Mouse (Mus musculus) granulocyte monocyte progenitor cell, adult 5-6 weeks (primary cell): ENCODE data around the gene Gpc3. TPM values are rescaled to one million over a fixed set of nuclear protein-coding genes. Genes with fewer than 3 reads are reported as not detected.

Experiments
- ATAC-seq: replicated peaks from 2 replicates; pipeline ENCODE4 v1.8.0; 2016; ENCODE audit warnings: mild to moderate bottlenecking, moderate TSS enrichment, inconsistent platforms; ENCODE audit not compliant: poor library complexity, severe bottlenecking
- total RNA-seq, 2 experiments: library from RNA; stranded (forward) in 1 of 2; stranded (reverse) in 1 of 2; fragments of 200-712, 200-1000 nt in 1 of 2; fragments of >200 nt in 1 of 2; fragmentation: Nextera tagmentation in 1 of 2; gene quantifications; 2 replicates each; pipeline ENCODE4 v1.2.3; 2014 to 2017

Gene Gpc3
- total RNA-seq (2014; fragmentation: Nextera tagmentation) (2.2 and 6.1 TPM in 2 replicates), total RNA-seq (2017) (3.6 and 4.3 TPM in 2 replicates)

DNA sequence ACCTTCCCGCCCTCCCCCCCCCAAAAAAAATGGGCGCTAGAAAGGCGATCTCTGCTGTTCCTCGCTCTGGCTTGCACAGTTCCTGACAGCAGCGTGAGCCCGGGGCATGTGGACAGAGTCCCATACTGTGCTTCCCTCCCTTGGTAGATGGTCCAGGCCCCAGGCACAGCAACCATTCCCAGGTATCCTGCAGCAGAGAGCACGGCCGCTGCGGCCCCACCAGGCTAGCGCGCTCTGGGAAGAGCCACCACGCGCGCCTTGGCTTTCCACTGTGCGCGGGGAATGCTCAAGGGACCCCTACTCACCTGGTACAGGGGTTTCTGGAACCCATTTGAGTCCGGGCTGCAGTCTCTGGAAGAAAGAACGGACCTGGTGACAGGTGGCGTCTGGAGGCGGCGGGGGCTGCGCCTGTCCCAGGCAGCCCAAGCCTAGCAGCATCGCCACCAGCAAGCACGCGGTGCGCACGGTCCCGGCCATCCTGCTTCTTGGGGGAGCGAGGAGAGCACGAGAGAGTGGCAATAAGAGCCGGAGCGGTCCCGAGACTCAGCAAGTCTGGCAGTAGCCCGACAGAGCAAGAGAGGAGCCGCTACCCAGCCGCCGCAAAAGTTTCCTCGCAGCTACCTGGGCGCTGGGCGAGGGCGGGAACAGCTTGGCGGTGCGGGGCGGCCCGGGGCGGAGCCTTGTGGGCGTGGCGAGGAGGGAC, at the start of gene Gpc3:
Gene Gpc3, minus strand, starts transcription at position 623 of the 703 bp plus-strand sequence.
- ATAC-seq, result peak; percentile 38

DNA sequence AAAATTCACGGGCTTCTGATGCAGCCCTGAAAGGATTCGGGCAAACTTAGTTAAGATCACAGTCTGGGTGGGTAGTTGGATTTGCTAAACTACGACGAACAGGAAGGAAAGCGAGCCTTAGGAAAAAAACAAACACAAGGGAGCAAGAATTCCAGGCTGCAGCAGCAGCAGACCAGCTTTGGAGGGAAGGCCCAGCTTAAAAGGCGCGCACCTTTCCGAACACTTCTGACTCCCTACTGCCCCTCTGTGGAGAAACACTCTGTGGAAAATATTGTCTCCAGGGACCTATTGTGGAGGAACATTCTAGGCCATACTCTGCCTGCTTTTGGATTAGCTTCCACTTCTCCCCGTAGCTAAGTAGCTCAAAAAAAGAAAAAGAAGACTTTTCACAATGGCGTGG, 38.2 kb upstream of the Gpc3 start:
- peak; percentile 77 for ATAC-seq

DNA sequence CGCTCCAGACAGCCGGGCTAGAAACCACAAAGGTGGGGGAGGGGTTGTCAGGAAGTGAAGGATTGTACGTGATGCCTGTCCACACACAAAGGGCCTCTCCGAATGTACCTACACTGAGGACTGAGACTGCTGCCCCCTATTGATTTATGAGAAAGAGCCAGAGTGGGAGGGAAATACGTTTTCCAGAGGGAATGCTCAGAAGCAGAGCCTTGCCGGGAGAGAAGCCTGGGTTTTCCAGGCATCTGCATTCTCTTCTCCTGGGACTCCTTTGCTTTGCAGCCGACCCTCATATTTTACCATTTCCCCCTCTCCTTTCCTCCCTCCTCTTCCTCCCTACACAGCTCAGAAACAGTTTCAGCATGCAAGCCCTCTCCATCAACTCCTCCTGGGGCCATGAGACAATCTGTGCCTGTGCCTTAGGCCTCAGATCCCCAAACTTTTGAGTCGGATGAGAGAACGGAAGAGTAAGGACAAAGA, 37.8 kb upstream of the Gpc3 start:
- ATAC-seq, result peak; percentile 85

DNA sequence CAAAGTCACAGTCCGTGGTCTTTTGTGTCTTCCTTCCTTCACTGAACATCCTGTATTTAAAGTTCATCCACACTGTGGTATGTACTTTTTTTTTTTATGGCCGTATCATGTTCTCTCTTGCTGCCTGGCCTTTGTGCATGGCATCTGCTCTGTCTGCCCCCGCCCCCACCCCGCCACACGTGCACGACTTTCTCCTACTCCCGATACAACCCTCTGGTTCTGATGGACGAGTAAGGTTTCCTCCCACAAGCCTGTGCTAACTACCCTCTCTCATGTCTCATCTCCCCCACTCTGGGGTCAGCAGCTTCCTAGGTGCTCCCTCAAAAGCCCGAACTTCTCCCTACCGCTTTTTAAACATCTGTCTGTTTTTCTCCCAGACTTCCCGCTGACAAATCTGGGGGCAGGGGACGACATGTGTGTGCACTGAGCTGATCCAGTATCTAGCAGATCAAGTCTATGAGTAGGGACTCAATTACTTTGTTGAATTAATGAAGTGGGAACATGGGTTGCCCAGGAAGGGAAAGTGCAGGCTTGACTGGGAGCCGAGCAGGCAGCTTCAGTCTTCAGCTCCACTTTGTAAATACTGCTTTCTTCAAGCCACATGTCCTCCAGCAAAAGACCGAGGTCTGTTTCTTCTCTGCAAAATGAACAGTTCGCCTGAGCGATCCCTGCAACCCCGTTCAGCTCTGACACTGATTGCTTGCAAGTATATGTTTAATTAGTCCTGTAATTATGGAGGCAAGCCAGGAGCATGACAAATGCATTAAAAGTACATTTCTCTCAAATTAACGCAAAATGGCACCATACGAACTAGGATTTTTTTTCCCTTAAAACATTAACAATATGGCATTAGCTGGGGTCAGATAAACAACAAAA, 35.4 kb upstream of the Gpc3 start:
- no peak for ATAC-seq

DNA sequence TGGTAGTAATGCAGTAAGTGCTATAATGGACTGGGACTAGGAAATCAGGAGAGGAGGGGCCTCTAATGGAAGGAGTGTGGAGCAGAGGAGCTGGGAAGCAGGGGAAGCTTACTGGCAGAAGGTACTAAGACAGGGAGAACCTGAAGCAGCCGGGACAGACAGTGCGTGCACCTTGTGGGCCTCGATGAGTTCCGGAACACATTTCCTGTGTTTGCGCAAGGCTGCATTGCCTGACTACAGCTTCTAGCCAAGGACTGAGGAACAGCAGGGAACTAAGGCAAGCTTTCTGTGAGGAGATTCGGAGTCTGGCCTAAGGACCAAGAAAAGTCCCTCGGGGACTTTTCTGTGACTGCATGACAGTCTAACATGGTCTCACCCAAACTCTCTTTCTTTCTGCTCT, 30.6 kb upstream of the Gpc3 start:
- peak; percentile 97 for ATAC-seq

DNA sequence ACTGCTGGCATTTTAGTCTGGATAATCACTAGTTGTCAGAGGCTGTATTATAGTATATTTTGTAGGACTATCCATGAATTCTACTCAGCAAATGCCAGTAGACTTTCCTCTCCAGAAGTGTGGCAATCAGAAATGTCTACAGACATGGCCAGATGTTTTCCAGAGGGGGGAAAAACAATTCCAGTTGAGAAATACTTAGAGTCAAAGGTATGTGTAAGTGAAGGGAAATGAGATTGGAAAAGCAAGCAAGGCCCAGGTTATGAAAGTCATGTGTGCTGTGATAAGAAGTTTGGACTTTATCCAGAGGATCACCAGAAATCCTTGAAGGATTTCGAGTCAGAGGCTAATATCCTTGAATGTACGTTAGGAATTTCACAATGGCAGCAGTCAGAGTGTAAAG, 29.6 kb upstream of the Gpc3 start:
- ATAC-seq, result no peak

DNA sequence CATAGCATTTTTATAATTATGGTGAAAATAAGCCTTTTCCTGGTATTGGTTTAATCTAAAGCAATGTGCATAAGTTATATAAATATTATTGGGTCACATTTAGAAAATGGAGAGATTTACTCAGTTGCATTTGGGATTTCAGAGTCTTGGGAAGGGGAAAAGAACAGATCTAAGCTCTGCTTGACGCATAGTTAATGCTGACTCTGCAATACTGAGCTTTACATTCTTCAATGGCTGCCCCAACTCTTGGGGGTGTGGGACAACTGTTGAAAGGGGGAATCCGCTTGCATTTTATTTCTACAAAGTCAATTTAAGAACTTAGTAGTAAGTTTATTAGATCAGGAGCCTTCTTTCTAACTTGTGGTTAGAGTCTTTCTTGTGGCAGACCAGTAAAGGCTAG, 28.4 kb upstream of the Gpc3 start:
- ATAC-seq, result no peak

DNA sequence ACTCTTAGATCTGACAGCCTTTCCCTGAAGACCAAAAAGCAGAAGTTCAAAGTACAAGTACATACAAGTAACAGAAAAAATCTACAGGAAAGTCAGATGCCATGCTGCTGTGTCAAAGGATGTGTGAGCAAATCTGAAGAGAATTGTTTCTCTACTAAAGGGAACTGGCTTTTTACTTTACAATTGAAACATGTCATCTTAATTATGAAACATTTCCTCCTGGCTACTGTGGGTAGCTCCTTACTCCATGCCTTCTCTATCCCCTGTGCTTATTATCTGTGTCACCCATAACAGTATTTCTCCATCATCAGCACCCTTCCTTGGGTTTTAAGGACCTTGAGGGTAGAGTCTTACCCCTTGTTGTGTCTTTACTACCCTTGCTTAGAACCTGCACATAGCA, 23.7 kb upstream of the Gpc3 start:
- ATAC-seq, result peak; percentile 85

DNA sequence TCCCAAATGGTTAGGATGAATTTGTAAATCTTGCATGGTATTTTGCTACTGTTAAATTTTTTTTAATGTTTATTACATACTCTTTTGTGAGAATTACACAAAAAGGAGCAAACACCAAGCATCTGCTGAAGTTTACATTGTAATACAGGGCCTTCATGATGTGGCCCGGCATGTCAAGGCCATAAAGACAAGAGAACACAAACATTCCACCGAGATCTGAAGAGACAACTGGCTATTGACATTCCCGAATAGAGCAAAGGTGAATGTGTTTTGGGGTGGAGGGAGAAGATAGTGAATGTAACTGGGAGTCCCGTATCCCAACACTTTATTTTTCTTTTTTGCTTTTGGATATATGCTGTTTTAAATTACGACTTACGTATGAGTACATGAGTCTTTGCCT, 20.2 kb upstream of the Gpc3 start:
- ATAC-seq, result no peak

DNA sequence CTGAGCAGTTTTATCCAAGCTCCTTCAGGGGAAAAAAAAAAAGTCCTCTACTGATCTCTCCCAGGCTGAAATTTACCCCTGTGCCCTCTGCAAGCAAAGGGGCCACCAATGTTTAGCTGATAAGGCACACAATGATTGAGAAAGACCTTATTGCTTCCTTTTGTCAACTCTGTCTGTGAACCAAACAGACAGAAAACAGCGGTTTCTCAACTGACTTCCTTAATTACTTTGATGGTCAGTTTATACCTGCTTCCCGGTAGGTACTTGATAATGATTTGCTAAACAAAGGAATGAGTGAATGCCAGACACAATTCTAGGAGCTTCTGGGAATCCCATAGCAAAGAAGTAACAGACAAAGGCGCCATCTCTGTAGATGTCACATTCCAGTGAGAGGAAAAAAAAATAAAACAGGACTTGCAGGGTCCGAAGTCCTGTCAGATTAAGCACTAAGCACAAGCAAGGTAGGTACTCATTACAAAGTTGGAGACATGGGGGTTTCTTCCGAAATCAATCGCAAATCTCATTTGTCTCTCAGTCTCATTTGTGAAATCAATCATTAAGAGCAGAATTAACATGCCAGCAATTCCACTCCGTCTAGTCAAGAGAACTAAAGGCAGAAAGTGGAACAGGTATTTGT, 19.1 kb upstream of the Gpc3 start:
- peak; percentile 69 for ATAC-seq

DNA sequence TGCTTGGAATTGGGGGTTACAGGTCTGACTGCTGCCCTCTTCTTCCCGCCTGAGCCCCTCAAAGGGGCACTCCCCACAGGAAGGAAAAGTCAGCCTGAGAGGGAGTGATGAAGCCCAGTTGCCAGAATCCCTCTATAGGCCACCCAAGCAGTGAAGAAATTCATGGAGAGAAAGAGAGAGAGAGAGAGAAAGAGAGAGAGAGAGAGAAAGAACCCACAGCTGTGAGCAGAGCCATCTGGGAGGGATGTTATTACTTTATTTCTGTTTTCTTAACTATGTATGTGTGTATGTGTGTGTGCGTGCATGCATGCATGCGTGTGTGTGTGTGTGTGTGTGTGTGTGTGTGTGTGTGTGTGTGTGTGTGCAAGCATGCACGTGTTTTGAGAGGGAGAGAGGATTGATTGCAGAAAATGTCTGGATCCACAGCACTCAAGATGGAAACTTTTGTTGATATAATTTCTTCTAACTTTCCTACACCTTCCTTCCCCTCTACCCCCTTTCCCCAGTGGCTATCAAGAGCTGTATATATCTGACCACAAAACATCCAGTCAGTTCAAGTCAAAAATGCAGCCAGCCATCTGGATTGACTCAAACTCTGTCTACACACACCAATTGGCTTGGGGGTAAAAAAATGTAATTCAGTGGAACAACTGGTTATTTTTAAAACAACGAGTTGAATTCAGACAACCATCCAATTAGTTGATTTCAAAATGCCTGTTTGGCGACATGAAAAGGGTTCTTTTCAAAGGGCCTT, 13.4 kb upstream of the Gpc3 start:
- ATAC-seq, result no peak

DNA sequence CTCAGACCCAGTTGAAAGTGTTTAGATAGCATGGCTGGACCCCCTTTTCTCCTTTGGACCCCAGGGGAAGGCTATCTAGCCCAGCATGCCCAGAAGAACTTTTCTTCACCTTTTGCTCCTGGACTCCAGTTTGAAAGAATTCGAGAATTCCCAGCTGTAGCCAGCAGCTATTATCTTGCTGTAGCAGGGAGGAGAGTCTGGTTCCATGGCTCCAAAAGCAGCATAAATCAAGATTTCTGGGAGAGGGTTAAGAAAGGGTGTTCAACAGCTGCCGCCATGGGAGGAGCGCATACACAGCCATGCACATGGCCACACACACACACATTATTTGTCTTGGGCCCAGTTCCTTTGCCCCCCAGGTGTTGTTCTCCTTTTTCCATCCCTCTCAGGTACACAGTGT, 4.1 kb upstream of the Gpc3 start:
- ATAC-seq, result no peak

DNA sequence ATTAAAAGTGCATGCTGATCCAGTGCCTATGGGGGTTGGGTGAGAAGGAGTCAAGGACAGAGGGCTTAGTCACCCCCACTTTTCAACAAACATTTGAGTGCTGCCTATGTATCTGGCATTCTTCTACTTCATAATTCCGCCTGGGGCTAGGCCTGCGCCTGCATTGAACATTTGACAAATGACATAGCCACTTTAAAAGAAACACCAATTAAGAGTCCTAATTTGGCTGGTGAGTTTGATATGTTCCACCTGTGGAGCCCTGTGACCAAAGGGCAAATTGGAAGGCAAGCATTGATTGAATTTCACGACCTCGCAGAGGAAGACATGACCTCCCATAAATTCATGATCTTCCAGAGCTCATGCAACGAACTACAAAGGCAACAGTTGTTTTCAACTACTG, 2.4 kb upstream of the Gpc3 start:
- no peak for ATAC-seq

DNA sequence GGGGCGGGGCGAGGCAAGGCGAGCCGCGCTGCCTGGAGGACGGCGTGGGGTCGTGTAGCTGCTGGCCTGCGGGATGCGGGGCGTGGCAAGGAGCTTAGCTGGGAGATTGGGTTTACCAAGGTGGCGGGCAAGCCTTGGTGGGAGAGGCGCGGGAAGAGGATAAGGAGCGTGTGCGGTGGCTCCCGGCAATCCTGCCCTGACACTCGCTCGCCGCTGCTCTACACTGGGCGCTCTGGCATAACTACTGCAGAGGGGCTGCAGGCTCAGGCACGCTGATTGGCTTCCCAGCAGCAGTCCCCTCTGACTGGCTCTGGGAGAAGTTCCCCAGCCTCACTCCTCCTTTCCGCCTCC, 256 bp upstream of the Gpc3 start:
- peak; percentile 95 for ATAC-seq

DNA sequence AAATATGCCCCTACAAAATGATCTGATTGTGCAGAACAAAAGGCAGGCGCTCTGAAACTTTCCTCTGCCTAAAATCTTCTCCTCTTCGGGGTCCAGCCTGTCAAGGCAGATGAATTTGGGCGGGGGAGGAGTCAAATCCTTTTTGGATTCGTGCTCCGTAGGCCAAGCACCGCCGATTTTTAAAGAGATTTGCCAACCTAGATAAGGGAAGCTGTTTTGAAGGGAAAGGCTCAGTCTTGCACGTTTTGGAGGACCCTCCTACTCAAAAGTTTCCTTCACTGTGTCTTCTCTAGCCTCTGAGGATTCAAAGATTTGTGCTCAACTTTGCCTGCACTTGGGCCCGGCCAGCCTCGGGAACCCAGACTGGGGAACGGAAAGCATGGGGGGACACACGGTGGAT, 944 bp downstream of the Gpc3 start:
- ATAC-seq, result no peak

DNA sequence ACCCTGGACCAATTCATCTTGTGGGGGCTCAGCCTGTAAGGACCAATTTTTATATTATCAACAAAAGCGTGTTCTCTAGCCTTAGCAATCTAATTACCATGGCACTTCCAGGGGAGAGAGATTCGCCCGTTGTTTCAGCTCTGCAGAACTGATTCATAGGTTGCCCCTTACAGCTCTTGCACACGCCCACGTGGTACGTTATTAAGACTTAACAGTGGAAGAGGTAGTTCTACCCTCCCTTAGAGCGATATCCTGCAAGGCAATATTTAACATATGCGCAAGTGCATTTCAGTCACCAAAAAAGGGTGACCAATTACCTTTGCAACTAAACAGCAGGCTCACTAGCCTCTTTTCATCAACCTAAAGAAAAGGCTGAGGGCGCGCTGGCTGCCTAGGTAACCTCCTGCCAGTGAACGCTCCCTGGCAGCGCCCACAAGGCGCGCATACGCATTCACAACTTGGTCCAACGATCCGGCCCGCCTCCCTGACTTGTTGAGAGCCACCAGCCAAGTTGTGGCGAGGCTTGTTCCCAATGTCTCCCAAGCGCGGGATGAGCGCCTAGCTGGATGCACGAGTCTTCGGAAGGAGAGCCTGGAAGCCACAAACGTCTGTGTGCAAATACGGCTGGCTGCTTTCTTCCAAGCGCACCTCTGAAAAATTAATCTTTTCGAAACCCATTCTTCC, 1.6 kb downstream of the Gpc3 start:
- no peak for ATAC-seq

DNA sequence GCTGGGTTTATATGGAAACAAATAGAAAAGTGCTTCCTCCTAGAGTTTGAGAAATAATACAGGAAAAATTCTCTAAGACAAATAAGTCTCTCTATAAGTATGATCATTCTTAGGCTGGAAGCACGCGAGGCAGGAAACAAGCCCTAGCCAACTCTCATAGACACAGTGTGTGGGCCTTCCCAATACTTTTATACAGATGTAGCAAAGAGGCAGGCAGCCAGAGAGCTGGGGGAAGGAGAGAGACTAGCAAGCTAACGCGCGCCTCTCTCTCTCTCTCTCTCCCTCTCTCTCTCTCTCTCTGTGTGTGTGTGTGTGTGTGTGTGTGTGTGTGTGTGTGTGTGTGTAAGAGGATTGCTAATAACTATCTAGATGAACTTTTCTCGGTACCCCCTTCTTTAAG, 2.2 kb downstream of the Gpc3 start:
- no peak for ATAC-seq

DNA sequence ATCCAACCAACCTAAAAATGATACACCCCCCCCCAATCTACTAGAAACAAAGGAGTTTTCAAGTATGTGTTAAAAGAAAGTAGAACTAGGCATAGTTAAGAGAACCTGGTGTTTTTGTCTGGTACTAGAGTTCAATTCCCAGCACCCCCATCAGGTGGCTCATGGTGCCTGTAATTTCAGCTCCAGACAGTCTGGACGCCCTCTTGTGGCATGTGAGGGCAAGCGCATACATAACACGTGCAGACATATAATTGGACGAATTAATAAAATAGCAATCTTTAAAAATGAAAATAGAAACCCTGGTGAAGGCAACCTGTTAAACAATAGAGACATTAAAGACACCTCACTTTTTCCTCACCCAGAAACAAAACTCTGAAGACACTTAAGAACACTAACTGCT, 10.6 kb downstream of the Gpc3 start:
- no peak for ATAC-seq

DNA sequence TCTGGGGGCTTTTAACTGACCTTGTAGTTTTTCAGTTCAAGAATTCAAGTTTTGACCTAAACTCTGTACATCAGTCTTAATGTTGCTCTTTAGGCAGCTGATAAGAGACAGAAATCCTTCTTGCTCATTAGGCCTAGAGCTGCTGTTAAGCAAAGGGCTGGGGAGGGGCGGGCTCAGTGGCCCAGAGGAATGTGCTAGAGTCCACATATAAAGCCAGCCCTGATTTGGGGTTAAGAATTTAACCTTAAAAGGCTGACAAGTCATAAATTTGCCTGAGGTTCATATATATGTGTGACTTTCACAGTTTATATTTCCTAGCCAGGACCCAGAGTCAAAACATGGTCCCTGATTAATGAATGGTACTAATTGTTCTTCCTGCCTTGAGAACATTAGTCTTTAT, 14.5 kb downstream of the Gpc3 start:
- ATAC-seq, result no peak

DNA sequence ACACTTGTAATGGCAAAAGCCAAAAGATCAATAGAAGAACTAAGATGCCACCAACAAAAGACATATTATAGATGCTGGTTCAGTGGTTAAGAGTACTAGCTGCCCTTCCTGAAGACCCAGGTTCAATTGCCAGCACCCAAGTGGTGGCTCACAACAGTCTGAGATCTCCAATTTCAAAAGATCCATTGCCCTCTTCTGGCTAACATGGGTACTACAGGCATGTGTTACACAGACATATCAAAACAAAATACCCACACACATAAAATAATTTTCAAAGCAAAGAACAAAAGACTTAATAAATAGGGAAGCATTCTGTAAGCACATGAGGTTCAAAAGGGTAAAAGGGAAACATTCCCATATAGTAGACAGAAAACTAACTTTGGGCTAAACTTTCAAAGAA, 26.1 kb downstream of the Gpc3 start:
- no peak for ATAC-seq
